Mouse (Mus musculus) ES-E14 (cell line): ENCODE data around the gene Cpvl. TPM values are rescaled to one million over a fixed set of nuclear protein-coding genes. Genes with fewer than 3 reads are reported as not detected.

Experiments used
- DNase-seq: peaks from one replicate; pipeline ENCODE4 v3.0.0-alpha.2; 2013; ENCODE audit warnings: low read depth, low spot score
- H3K27ac ChIP-seq: 2 replicates; pipeline ENCODE4 v1.5.1; 2012; ENCODE audit warnings: low read depth, mild to moderate bottlenecking, low read length, moderate library complexity, mixed read lengths; ENCODE audit not compliant: poor library complexity, insufficient read depth, severe bottlenecking
- H3K36me3 ChIP-seq: 2 replicates; pipeline ENCODE4 v1.6.1; 2012; ENCODE audit warnings: mild to moderate bottlenecking, low read length, moderate library complexity, mixed read lengths; ENCODE audit not compliant: control insufficient read depth, poor library complexity, insufficient read depth, severe bottlenecking
- H3K4me1 ChIP-seq, 2 experiments: fragments of 150-350 bp in 1 of 2; sonication (generic) in 1 of 2; 2 replicates each; pipeline ENCODE4 v1.6.1; 2012; ENCODE audit warnings: low read length in 2 of 2, mild to moderate bottlenecking in 1 of 2, mixed read lengths in 1 of 2; ENCODE audit not compliant: control insufficient read depth in 2 of 2, insufficient read depth in 2 of 2, poor library complexity in 1 of 2
- H3K4me3 ChIP-seq, 2 experiments: fragments of 150-350 bp in 1 of 2; sonication (generic) in 1 of 2; 2 replicates each; pipeline ENCODE4 v1.5.1; 2012; ENCODE audit warnings: low read length in 2 of 2, low read depth in 1 of 2, mild to moderate bottlenecking in 1 of 2, mixed read lengths in 1 of 2; ENCODE audit not compliant: insufficient read depth in 1 of 2, poor library complexity in 1 of 2, severe bottlenecking in 1 of 2
- H3K9ac ChIP-seq: 2 replicates; pipeline ENCODE4 v1.6.1; 2012; ENCODE audit warnings: low read depth, mild to moderate bottlenecking, low read length, mixed read lengths; ENCODE audit not compliant: poor library complexity, insufficient read depth, severe bottlenecking
- H3K9me3 ChIP-seq: fragments of 150-350 bp; sonication (generic); 2 replicates; pipeline ENCODE4 v1.6.1; 2012; ENCODE audit warnings: low read depth, mild to moderate bottlenecking, low read length; ENCODE audit not compliant: control insufficient read depth, insufficient read depth
- CHD2 ChIP-seq: IDR thresholded peaks from 2 replicates; pipeline ENCODE4 v1.6.1; 2014; ENCODE audit warnings: mild to moderate bottlenecking, low read depth, low read length, inconsistent platforms
- HCFC1 ChIP-seq: IDR thresholded peaks from 2 replicates; pipeline ENCODE4 v1.6.1; 2012; ENCODE audit warnings: low read length, inconsistent platforms, borderline replicate concordance; ENCODE audit not compliant: insufficient read depth
- MAFK ChIP-seq: IDR thresholded peaks from 2 replicates; pipeline ENCODE4 v1.6.1; 2014; ENCODE audit warnings: mild to moderate bottlenecking, low read depth, low read length, inconsistent platforms; ENCODE audit not compliant: insufficient read depth
- ZC3H11A ChIP-seq: IDR thresholded peaks from 2 replicates; pipeline ENCODE4 v1.6.1; 2012; ENCODE audit warnings: low read depth, mild to moderate bottlenecking, inconsistent platforms, low read length, borderline replicate concordance
- ZNF384 ChIP-seq: IDR thresholded peaks from 2 replicates; pipeline ENCODE4 v1.6.1; 2012; ENCODE audit warnings: low read depth, low read length, inconsistent platforms
- in situ Hi-C, 2 experiments: fragments of 600-800 bp; cut with MboI; formaldehyde crosslinking; loops; one replicate each; pipeline ENCODE4 v1.15.1; 2025; ENCODE audit warnings: low sequenced_read_pairs in 2 of 2, inconsistent platforms in 1 of 2; ENCODE audit not compliant: unreplicated experiment in 2 of 2
- total RNA-seq: library from RNA; depleted of rRNA; stranded (reverse); fragments of 300-350 nt; gene quantifications from 2 replicates; pipeline ENCODE4 v1.2.3, GENCODE M21; 2012

The Cpvl gene
- total RNA-seq, 1 experiment, result 0.40 TPM

DNA sequence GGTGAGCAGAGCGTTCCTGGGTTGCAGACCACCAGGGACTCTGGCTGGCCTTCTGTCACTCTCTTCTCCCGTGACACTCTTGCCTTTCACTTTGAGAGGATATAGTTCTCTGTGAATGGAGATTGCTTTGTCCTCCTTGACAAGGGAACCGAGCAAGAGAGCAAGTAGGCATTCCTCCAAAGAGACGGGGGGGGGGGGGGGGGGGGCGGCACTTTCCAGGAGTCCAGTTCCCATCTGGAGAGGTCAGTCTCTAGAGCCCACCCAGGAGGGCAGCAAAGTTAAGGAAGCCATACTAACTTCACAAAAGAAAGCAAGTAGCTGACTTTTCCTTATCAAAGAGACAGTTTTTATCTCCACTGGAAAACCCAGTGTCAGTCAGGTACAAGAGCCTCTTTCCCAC is 69.0 kb downstream of the Cpvl start:
- no peak for DNase-seq
- in situ Hi-C loops, result no loop called here
- no peak overlapping the region for H3K4me3 ChIP-seq
- H3K9ac ChIP-seq, result no peak overlapping the region
- no peak for TF ChIP-seq HCFC1
- no peak for TF ChIP-seq ZNF384
- TF ChIP-seq ZC3H11A, result no peak
- no peak for TF ChIP-seq CHD2
- no peak for TF ChIP-seq MAFK
- no peak overlapping the region for H3K27ac ChIP-seq
- H3K36me3 ChIP-seq, result no peaks in the 10 kb centered on the region; the same call in 1 of the 2 replicates
- peaks cover 0 to 2% of the 10 kb centered on the region in 2 experiments; a peak in 3 of 4 replicates for H3K4me1 ChIP-seq
- H3K9me3 ChIP-seq, result no peaks in the 10 kb centered on the region

DNA sequence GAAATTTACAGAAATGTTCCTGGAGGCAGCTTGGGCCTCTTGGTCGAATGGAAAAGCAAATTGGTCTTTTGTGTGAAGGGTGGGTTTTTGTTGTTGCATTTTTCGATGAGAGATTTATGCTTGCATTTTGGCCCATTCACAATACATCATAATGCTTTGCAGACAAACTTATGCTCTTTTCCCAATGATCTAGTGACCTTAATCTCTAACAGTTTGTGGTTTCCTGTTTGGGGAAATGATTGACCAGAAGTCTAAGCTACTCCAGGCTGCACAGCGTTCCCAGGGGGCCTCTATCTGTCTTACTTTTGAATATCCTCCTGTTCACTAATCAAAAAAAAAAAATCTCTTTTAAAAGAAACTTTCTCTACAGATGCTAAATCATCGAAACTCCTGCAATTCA is 71.6 kb downstream of the Cpvl start:
- Histone ChIP-seq H3K9me3 (no peaks in the 10 kb centered on the region), H3K4me1 (peaks cover 0 to 2% of the 10 kb centered on the region in 2 experiments; a peak in 3 of 4 replicates), H3K9ac (no peak overlapping the region), H3K4me3 (no peak overlapping the region), H3K36me3 (no peaks in the 10 kb centered on the region), H3K27ac (no peak overlapping the region)
- in situ Hi-C loops, result no loop called here
- no peak for TF ChIP-seq ZC3H11A
- TF ChIP-seq ZNF384, result no peak
- no peak for TF ChIP-seq HCFC1
- no peak for TF ChIP-seq CHD2
- TF ChIP-seq MAFK, result no peak
- no peak for DNase-seq

DNA sequence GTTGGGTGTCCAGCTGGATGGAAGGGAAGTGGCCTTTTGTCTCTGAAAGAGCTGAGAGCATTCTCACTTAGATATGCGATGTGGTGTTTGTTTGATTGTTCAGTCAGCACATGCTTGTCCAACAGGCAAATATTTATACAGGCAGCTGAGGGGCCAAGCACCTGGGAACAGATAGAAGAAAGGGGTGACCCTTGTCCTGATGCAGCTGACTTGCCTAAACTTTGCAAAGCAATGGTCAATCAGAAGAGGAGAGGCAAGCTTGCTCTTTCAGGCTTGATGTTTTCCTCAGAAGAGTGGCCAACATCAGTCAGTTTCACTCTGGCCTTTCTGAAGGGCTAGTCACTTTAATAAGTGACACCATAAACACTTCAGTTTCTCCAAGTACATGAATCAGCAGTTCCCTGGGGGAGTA is 72.4 kb downstream of the Cpvl start:
- Histone ChIP-seq H3K27ac (no peak overlapping the region), H3K9ac (no peak overlapping the region), H3K4me1 (peaks cover 0 to 2% of the 10 kb centered on the region in 2 experiments; a peak in 3 of 4 replicates), H3K9me3 (no peaks in the 10 kb centered on the region), H3K4me3 (no peak overlapping the region), H3K36me3 (no peaks in the 10 kb centered on the region)
- no peak for TF ChIP-seq CHD2
- no peak for TF ChIP-seq HCFC1
- no peak for TF ChIP-seq MAFK
- TF ChIP-seq ZC3H11A, result no peak
- no peak for TF ChIP-seq ZNF384
- in situ Hi-C loops, result no loop called here
- DNase-seq, result no peak

DNA sequence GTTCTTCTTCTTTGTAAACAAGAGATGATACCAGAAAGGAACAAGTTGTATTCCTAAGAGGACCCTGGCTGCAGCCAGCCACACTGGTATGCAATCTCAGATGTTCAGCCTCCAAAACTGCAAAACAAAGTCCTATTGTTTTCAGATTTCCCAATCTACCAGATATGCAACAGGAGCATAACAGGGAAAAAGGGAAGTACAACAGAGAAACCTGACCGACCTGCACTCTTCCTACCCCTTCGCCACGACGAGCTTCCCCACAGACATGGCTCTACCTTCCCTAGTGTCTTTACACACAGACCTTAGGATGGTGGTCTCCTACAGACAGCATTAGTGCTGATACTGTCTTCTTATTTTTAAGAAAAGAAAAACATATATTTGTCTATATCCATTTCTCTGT is 72.9 kb downstream of the Cpvl start:
- no peak for DNase-seq
- no peaks in the 10 kb centered on the region for H3K9me3 ChIP-seq
- H3K9ac ChIP-seq, result no peak overlapping the region
- peaks cover 0 to 2% of the 10 kb centered on the region in 2 experiments; a peak in 3 of 4 replicates for H3K4me1 ChIP-seq
- no peak for TF ChIP-seq MAFK
- H3K27ac ChIP-seq, result no peak overlapping the region
- no peaks in the 10 kb centered on the region for H3K36me3 ChIP-seq
- no peak overlapping the region for H3K4me3 ChIP-seq
- in situ Hi-C loops, result no loop called here

DNA sequence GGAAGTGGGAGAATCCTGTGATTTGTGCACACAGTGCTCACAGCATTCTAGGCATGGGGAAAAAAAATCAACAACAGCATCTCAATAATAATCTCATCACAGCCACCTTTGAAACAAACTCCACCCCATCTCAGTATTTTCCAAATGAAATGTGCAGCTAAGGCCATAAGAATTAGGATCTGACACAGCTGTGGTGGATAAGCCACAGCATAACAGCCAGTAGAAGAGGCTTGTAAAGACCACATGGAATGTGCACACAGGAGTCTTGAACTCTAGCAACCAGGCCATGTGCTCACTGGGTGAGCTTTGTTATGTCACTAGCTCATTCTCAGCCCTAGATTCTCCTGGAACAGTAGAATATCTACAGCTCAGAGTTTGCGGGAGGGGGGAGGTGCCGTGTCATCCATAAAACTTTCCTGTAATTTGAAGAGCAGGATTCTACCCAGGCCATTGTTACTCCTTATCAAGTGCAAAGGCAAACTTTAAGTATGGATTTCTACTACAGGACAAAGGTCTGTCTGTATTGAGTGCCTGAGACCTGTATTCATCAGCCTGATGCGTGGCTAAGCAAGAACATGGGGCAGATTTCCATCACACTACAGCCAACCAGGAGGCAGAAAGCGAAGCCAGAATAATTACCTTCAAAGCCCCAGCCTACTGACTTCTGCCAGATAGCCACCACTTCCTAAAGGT is 73.6 kb downstream of the Cpvl start:
- DNase-seq, result no peak
- in situ Hi-C loops, result no loop called here
- Histone ChIP-seq H3K9me3 (no peaks in the 10 kb centered on the region), H3K4me3 (no peak overlapping the region), H3K36me3 (no peaks in the 10 kb centered on the region), H3K4me1 (peaks cover 0 to 2% of the 10 kb centered on the region in 2 experiments; a peak in 3 of 4 replicates), H3K9ac (no peak overlapping the region), H3K27ac (no peak overlapping the region)
- TF ChIP-seq HCFC1, result no peak
- no peak for TF ChIP-seq CHD2
- TF ChIP-seq ZC3H11A, result no peak
- TF ChIP-seq ZNF384, result no peak
- no peak for TF ChIP-seq MAFK
